Mouse (Mus musculus) cortical plate, adult 2 months (tissue): ENCODE data around the gene Sgtb.

Source experiments
- CTCF ChIP-seq: fragments of 200-500 bp; IDR thresholded peaks from 2 replicates; pipeline ENCODE4 v1.5.1; 2011; ENCODE audit warnings: mild to moderate bottlenecking, control low read depth, low read length; ENCODE audit not compliant: insufficient read depth; ENCODE audit errors: extremely low read depth
- POLR2A ChIP-seq: fragments of 200-500 bp; IDR thresholded peaks from 2 replicates; pipeline ENCODE4 v1.6.1; 2011; ENCODE audit warnings: mild to moderate bottlenecking, low read length, control low read depth; ENCODE audit not compliant: insufficient read depth; ENCODE audit errors: extremely low read depth

GRCm38 (mm10) chr13:104084600-104084999, 24.9 kb upstream of the Sgtb start:
- TF ChIP-seq CTCF (no peak), POLR2A (no peak)
